Mouse (Mus musculus) neural tube, embryonic 10.5 days (tissue): ENCODE results near the gene Leng9.
"Not testable (repeated sequence)": the region's sequence is repeated elsewhere in the genome, so short reads cannot be mapped to it uniquely, and the experiment has no call there.

Experiments used
- DNase-seq: peaks from one replicate; pipeline ENCODE4 v3.0.0-alpha.2; 2017; ENCODE audit warnings: low spot score; ENCODE audit errors: extremely low spot score

Leng9 gene

GRCm38 (mm10) chr7:4150059-4150541 lies at the start of gene Leng9:
Gene Leng9, minus strand, starts transcription at chr7:4150374.
- no peak for DNase-seq

- peak; percentile 25 for DNase-seq
Observed at GRCm38 (mm10) chr7:4178438-4178837, 28.3 kb upstream of the Leng9 start.

- DNase-seq: no peak
Observed at GRCm38 (mm10) chr7:4170193-4170938, 20.2 kb upstream of the Leng9 start.

- DNase-seq: no peak
Observed at GRCm38 (mm10) chr7:4167098-4167497, 16.9 kb upstream of the Leng9 start.

GRCm38 (mm10) chr7:4165286-4165685 lies 15.1 kb upstream of the Leng9 start:
- DNase-seq: no peak

GRCm38 (mm10) chr7:4164090-4164910 lies 14.1 kb upstream of the Leng9 start, which contains the start of gene Cdc42ep5:
Gene Cdc42ep5, minus strand, starts transcription at chr7:4164860.
- peak; percentile 63 for DNase-seq

GRCm38 (mm10) chr7:4163571-4164072 lies 13.4 kb upstream of the Leng9 start:
- peak; percentile 42 for DNase-seq

GRCm38 (mm10) chr7:4161596-4161995 lies 11.4 kb upstream of the Leng9 start:
- DNase-seq: not testable (repeated sequence)

GRCm38 (mm10) chr7:4154976-4155375 lies 4.8 kb upstream of the Leng9 start:
- DNase-seq: no peak

GRCm38 (mm10) chr7:4154356-4154755 lies 4.2 kb upstream of the Leng9 start:
- DNase-seq: no peak

- DNase-seq: no peak
Observed at GRCm38 (mm10) chr7:4151241-4151640, 1.1 kb upstream of the Leng9 start.

- DNase-seq: no peak
Observed at GRCm38 (mm10) chr7:4150811-4151221, 642 bp upstream of the Leng9 start.

- peak; percentile 71 for DNase-seq
Observed at GRCm38 (mm10) chr7:4149209-4150054, 742 bp downstream of the Leng9 start.

GRCm38 (mm10) chr7:4148341-4149208 lies 1.6 kb downstream of the Leng9 start:
- peak; percentile 28 for DNase-seq

- DNase-seq: no peak
Observed at GRCm38 (mm10) chr7:4147836-4148235, 2.3 kb downstream of the Leng9 start.

- no peak for DNase-seq
Observed at GRCm38 (mm10) chr7:4147371-4147770, 2.8 kb downstream of the Leng9 start.

- no peak for DNase-seq
Observed at GRCm38 (mm10) chr7:4146241-4147180, 3.7 kb downstream of the Leng9 start.

- peak; percentile 37 for DNase-seq
Observed at GRCm38 (mm10) chr7:4145552-4146190, 4.5 kb downstream of the Leng9 start.
